Mouse (Mus musculus) monocyte, adult 2 months (primary cell): ENCODE measurements around the gene Rftn1.
"Not testable (repeated sequence)": the region's sequence is repeated elsewhere in the genome, so short reads cannot be mapped to it uniquely, and the experiment has no call there.

ENCODE experiments used
- DNase-seq, 2 experiments: peaks; one replicate each; pipeline ENCODE4 v3.0.0; 2022; ENCODE audit warnings: low spot score in 2 of 2, low read depth in 1 of 2

The Rftn1 gene

GRCm38 (mm10) chr17:50190131-50191015 is at the start of gene Rftn1:
Gene Rftn1 (minus strand): TSS chr17:50190674.
- peak; percentile 28 to 66 for DNase-seq

- DNase-seq = no peak
These were observed 47.5 kb upstream of the Rftn1 start for GRCm38 (mm10) chr17:50237818-50238610.

GRCm38 (mm10) chr17:50237436-50237709 is 46.9 kb upstream of the Rftn1 start:
- DNase-seq = peak; percentile 51 to 70

- DNase-seq = no peak
These were observed 46.4 kb upstream of the Rftn1 start for GRCm38 (mm10) chr17:50236702-50237435.

- no peak for DNase-seq
These were observed 45.6 kb upstream of the Rftn1 start for GRCm38 (mm10) chr17:50235943-50236701.

GRCm38 (mm10) chr17:50233956-50234355 is 43.5 kb upstream of the Rftn1 start:
- no peak for DNase-seq

GRCm38 (mm10) chr17:50232821-50233220 is 42.3 kb upstream of the Rftn1 start:
- no peak for DNase-seq

GRCm38 (mm10) chr17:50231206-50231605 is 40.7 kb upstream of the Rftn1 start:
- no peak for DNase-seq

- no peak for DNase-seq
These were observed 39.1 kb upstream of the Rftn1 start for GRCm38 (mm10) chr17:50229534-50229933.

- DNase-seq = no peak
These were observed 36.9 kb upstream of the Rftn1 start for GRCm38 (mm10) chr17:50227366-50227765.

GRCm38 (mm10) chr17:50224718-50225117 is 34.2 kb upstream of the Rftn1 start:
- DNase-seq = no peak

- DNase-seq = no peak
These were observed 27.5 kb upstream of the Rftn1 start for GRCm38 (mm10) chr17:50217978-50218377.

GRCm38 (mm10) chr17:50215104-50215503 is 24.6 kb upstream of the Rftn1 start:
- no peak for DNase-seq

- no peak for DNase-seq
These were observed 22.6 kb upstream of the Rftn1 start for GRCm38 (mm10) chr17:50213117-50213516.

GRCm38 (mm10) chr17:50211816-50212215 is 21.3 kb upstream of the Rftn1 start:
- DNase-seq = no peak

GRCm38 (mm10) chr17:50209831-50210230 is 19.4 kb upstream of the Rftn1 start:
- no peak for DNase-seq

- no peak for DNase-seq
These were observed 17.9 kb upstream of the Rftn1 start for GRCm38 (mm10) chr17:50208137-50209045.

- DNase-seq = not testable (repeated sequence)
These were observed 15.8 kb upstream of the Rftn1 start for GRCm38 (mm10) chr17:50206262-50206661.

- DNase-seq = not testable (repeated sequence)
These were observed 15.4 kb upstream of the Rftn1 start for GRCm38 (mm10) chr17:50205840-50206239.
